Mouse (Mus musculus) gastrocnemius, postnatal 36 days (tissue): ENCODE measurements at regions not wholly inside any gene's neighbourhood (a gene's known extent, or its start where the extent isn't known, plus 50 kb on each side); places are given as distances from the start of the nearest gene placed in this dataset.

Source experiments
- DNase-seq, 2 experiments: peaks; one replicate each; pipeline ENCODE4 v3.0.0; 2022
- intact Hi-C: fragments of 180-260 bp; cut with DNase I; formaldehyde crosslinking; loops from one replicate; pipeline ENCODE4 v1.15.1; 2025

DNA sequence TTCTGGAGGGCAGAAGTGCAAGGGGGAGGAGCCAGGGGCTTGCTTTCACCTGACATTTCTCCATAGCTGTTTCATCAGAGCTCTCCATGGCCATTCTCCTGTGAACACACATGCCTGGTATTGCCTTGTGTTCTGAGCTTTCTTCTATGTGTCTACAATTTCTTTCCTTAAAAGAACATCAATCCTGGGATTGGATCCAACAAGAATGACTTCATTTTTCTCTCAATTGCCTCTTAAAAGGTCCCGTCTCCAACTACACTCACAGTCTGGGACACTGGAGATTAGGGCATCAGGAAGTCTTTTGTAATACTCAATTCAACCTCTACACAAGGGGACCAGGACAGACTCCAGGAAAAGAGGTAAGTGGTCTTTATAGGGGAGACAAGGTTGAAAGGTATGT lies 112.8 kb upstream of the Trib2 start:
- intact Hi-C loops: loop anchor here (5.0 kb wide), 1 partner anchor 112 kb away; the partner anchor contains the start of gene Trib2
- DNase-seq: no peak

DNA sequence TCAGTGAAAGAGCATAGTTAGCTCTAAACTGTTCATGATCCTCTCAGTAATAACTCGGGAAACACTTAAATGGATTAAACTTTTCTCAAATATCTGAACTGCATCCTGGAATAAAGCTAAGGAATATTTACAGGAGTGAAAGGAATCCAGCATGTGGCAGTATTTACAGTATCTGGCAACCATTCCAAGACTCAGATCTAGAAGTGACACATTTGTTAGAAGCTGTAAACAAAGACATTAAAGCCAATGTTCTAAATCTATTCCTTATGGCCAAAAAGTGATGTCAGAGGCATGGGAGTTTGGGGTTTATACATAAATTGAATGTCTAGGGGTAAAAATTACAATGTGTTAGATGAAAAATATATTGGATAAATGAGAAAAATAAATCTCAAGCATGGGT lies 101.6 kb upstream of the Trib2 start:
- intact Hi-C loops: no loop called here
- DNase-seq: no peak

DNA sequence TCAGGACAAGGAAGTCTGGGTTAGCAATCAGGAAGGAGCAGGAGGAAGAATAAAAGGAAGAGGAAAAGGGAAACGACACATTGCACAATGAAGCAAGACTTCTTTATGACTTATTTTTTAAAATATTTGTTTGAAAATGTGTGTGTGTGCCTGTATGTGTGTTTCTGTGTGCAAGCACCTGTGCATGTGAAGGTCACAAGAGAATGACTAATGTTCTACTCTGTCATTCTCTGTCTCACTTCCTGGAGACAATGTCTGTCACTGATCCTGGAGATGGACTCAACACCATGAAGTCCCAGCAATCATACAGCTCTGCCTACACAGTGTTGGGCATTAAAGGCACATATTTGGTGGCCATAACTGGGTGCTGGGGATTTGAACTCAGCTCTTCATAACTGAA lies 96.2 kb upstream of the Trib2 start:
- intact Hi-C loops: loop anchor here (5.0 kb wide), 1 partner anchor 56 kb away; no protein-coding TSS in a partner anchor
- DNase-seq: no peak

DNA sequence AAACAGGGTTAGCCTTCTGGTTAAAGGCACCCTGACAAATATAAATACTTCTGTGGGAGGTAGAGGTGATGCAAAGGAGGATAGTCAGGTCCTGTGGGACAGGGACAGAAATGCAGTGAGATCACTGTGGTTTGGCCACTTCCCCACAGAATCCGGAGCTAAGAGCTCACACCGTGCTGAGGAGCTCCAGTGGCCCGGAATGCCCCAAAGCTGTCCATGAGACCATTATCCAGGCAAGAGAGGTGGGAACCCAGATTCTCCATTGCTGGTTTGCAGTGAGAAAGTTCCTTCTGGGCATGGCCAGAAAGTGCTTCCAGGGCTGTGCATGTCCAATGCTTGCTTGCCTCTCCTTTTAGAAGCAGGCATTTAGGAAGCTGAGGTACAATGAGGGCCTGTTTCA lies 95.8 kb upstream of the Trib2 start:
- intact Hi-C loops: loop anchor here (5.0 kb wide), 1 partner anchor 55 kb away; no protein-coding TSS in a partner anchor
- DNase-seq: no peak

DNA sequence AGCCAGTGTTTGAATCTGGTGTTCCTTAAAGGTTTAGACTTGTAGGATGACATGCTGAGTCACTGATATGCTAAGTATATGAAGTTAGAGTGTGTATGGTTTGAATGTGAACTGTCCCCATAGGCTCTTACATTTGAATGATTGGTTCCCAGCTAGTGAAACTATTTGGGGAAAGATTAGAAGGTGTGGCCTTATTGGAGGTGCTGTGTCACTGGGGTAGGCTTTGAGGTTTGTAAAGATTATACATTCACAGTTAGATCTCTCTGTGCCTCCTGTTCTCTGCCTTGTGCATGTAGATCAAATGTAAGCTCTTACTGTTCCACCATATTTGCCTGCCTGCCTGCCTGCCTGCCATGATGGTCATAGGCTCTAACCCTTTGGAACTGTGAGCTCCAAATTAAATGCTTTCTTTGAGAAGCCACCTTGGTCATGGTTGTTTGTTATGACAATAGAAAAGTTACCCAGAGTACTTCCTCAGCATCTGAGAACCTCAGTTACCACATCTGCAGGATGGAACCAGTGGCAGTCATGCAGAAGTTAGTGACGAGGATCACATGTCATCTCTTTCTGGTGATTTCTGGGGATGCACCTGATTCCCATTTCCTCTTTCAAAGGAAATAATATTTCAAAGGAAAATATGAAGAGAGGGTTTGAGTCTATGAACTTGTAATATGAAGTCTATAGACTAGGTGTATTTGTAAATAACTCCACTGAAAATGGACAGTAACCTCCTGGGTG lies 94.7 kb upstream of the Trib2 start:
- DNase-seq: no peak
- intact Hi-C loops: loop anchor here (5.0 kb wide), 1 partner anchor 54 kb away; no protein-coding TSS in a partner anchor

DNA sequence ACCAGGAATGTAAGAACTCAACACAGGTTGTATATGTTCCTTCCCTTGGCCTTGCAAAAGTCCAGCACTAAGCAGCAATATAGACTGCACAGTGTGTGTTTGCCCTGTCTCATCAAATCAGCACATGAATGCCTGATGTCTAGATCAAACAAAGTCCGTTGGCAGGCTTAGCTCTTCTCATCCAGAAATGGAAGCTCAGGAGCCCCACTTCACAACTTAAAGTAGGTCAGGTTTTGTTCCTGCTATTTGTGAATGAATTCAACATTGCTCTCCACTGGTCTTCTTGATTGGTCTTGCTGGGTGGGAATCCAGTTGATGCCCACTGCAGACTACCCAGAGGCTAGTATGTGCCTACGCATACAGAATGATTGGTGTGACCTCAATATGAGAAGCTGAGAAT lies 80.8 kb upstream of the Trib2 start:
- intact Hi-C loops: no loop called here
- no peak for DNase-seq

DNA sequence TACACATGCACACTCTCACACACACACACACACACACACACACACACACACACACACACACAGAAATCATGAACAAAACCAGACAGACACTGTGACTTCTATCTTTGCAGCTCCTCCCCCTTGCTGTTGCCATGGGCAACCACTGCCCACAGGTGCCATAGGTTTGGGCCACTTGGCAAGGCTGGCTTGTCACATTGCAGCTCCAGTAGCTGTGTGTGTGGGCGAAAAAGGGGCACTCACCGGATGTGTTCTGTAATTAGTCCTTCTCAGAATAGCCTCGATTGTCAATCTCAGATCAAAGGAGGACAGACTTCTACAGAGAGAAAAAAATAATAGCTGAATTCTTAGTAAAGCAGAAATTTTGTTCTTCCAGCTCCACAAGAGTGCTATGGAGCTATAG lies 79.8 kb upstream of the Trib2 start:
- intact Hi-C loops: no loop called here
- DNase-seq: no peak

DNA sequence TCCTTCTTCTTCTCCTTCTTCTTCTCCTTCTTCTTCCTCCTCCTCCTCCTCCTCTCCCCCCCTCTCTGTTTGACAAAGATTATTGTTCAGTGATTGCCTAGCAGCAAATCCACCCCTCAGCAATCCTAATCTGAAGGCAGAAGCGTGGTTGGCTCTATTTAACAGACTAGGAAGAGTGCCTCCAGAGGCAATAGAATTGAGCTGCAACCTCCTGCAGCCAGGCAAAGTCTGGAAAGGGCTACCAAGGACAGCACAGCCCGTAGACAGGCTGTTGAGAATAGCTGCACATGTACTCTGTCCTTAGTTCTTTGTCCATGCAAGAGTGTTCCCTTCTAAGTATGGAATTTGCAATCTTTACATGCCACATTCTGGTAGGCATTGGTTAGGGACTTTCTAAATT lies 78.5 kb upstream of the Trib2 start:
- intact Hi-C loops: no loop called here
- no peak for DNase-seq

DNA sequence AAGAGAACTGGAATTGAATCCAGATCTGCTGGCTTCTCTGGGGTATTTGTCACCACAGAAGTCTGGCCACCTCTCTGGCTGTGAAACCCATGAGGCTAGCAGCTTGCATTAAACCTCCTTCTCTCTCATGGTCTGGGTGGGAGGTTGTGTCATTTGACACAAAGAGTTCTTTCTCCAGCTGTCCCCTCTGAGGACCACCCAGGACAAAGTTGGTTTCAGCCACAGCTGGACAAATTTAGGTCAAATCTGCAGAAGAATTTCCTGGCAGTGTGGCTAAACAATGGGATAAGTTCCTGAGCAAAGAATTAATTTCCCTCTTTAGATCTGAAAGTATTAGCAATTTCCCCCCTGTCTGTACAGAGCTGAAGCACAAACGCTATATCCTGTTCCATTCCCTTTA lies 73.9 kb upstream of the Trib2 start:
- no peak for DNase-seq
- intact Hi-C loops: no loop called here

DNA sequence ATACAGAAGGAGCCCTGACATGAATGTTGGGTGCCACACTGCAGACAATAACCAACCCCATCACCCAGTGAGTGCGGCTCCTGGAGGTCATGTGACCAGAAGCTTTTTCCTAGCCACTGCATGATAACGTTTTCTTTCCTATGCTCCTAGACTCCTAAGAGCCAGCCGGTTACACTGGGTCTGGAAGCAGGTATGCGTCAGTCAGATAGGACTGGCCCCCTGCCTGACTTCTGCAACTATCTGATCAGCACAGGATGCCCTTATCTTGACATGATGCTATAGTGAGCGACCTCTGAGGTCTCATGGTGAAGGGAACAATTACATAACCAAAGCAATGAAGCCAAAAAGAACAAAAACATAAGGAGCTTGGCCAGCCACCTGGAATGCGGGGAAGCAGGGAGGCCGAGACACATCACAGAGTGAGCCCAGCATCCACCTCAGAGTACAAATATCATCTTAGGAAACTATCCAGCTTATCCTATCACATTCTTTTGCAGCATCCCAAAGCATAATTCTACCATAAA lies 63.2 kb upstream of the Trib2 start:
- DNase-seq: no peak
- intact Hi-C loops: no loop called here
